Mouse (Mus musculus): ENCODE results near the gene Cdk5rap2.

The Cdk5rap2 gene

GRCm38 (mm10) chr4:70409994-70410721 is at the start of gene Cdk5rap2:
Cdk5rap2 (minus strand) TSS chr4:70410443.
- DNase-seq, result peak; percentile 93

DNA sequence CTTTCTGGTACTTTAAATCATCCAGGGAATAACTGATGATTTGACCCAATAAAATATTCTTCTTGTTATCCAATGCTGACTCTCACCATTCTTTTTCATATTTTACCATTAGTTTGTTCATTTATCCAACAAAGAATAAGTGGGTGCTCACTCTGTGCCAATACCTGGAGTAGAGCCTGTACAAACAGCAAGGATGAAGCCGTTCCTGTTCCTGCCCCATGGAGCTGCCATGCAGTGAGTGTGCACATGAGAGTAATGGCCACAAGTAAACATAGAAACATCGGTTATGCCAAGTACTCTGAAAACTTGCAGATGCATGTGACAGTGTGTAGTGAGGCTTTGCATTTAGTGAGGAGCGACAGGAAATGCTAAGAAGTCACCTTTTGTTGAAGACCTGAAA is 41.9 kb upstream of the Cdk5rap2 start:
- DNase-seq, result no peak

GRCm38 (mm10) chr4:70451750-70452149 is 41.5 kb upstream of the Cdk5rap2 start:
- DNase-seq, result peak; percentile 52 to 63

GRCm38 (mm10) chr4:70449668-70450067 is 39.4 kb upstream of the Cdk5rap2 start:
- DNase-seq, result peak; percentile 22 to 28

- DNase-seq, result no peak
Measured at GRCm38 (mm10) chr4:70446774-70447173, 36.5 kb upstream of the Cdk5rap2 start.

DNA sequence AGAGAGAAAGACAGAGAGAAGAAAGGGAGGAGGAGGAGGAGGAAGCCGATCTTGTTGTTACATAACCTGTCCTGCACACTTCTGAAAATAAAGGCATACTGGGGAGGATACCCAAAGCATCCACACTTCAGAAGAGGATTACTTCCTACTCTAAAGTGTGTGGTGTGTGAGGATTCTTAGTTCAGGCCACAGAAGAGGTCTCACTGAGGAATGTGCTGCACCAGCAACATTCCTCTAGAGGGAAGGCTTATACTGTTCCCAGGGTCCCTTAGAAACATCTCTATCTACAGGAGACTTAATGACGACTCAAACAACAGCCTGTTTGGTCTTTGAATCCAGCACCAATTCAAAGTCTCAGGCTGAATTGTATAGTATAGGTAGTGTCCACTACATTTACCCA is 10.0 kb upstream of the Cdk5rap2 start:
- no peak for DNase-seq

DNA sequence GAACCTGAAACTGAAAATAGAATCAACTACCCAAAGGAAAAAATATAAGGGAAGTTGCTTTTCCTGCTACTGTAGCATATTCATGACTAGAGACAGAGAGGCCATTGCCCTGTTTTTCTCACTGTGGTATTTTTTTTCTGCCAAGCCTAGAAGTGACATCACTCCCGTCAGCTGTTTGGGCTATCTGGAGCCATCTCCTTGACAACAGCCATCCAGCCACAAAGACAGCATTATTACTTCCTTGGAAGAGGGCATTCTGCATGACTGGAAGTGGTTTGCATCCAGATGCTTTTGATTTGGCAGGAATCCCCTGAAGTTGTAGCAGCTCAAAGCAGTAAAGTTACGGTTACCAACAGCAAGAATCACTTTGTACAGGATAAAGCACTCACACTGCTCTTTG is 1.9 kb upstream of the Cdk5rap2 start:
- DNase-seq, result no peak

DNA sequence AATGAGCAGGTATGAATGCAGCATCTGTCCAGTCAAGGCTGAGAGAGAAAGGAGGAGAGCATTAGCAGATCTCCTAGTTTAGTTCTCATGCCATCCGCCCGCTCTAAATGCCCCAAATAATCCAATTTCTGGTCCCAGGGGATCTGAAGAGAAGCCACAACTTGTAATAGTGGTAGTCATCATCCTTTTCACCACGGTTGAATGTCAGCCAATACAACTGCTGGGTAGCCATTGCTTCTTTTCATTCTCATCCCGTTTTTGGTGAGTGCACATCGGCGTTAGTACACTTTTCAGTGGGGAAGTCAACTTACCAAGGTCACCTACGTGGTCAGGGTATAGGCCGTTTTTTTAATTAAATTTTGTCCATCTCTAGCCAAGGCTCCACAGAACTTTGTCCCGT is 787 bp downstream of the Cdk5rap2 start:
- DNase-seq, result peak in 1 of 2 experiments; percentile 2

DNA sequence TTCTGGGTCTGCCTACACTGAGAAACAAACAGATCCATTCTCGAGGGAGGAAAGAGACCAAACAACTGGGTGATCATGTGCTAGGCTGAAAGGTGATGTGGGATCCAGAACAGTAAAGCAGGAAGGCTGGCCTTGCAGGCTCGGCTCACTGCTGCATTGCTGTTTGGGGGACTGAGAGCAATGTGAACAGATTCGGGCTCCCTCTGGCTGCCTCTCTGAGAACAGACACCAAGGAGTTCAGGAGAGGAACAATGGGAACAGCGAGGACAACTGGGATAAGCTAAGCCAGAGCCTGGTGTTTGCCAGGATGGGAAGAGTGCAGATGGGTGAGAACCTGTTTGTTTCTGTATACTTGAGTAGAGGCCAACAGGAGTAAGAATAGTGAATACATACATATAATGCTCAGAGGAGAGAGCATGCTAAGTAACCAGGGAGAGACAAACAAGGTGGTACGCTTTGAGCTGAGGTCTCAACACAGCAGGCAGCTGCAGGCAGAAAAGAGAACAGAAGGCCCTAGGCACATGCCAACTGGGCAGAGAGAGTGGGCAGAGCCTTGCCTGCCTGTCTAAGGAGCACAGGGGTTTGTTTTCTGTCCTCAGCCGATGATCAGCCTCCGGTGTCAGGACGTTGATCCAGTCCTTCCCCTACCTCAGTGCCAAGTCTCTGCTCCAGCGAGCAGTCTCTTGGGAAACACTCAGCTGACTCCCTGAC is 8.0 kb downstream of the Cdk5rap2 start:
- no peak for DNase-seq

DNA sequence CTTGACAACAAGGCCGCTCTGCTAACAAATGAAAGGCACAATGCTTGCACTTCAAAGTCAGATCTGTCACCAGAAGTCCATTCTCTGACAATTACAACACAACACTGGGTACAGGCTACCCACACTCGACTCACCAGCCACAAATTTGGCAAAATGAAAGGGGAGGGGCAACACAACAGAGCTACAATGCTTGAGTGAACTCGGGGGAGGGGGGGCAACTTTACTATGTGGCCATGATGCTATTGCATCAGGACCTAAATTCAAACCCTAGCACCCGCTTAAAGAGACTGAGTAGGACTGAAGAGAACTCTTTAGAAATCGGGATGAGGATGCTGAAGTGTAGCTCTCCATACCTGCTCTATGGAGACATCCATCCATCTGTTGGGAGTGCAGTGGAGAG is 10.8 kb downstream of the Cdk5rap2 start:
- no peak for DNase-seq

DNA sequence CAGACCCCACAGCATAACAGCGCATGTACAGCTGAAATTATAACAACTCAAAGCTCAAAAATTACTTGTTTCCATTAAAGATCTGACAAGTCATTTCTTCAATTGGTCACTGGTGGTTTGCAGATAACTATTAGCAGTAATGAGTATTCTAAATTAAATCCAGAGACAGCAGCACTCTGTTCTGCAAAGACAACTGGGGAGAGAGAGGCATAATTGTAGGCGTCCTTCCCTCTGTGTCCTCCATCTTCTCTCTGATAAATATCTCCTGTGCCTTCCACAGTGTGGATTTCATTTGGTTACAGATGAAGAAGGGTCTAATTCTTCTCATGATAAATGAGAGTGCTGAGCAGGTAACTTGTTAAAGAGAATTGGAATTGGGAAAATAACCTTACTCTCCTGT is 11.2 kb downstream of the Cdk5rap2 start:
- DNase-seq, result no peak

DNA sequence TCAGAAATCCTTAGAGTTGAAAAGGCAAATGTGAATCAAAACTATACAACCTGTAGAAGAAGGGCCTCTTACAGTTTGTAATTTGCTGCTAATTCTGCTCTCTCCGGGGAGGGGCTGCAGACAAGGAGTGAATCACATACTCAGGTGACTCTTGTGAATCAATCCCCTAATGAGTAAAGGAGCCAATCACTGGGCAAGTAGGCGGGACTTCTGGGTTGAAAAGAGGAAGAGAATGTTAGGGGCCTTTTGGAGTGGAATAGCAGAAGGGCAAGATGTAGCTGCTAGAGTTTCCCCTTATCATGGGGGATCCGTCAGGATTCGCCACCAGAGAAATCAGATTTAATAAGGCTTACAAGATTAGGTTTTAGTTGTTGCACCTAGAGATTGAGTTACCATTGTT is 12.2 kb downstream of the Cdk5rap2 start:
- peak; percentile 48 to 63 for DNase-seq

DNA sequence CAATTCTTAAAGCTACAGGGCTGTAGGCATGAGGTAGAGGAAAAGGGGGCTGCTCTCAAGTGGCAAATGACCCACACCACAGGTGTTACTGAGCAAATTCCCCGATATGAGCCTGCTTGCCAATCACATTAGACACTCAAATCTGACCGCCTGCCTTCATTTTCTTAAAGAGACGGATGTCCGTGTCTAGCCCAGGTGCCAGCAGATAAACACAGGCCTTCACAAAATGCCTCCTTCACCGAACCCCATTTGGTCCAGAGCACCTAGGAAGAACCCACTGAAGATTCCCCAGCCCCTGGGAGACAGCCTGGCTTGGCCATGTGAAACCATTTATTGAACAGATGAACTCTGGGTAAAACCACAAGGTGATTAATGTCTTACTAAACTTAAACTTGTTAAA is 13.5 kb downstream of the Cdk5rap2 start:
- no peak for DNase-seq

- DNase-seq, result no peak
Measured at GRCm38 (mm10) chr4:70394736-70395135, 15.5 kb downstream of the Cdk5rap2 start.

DNA sequence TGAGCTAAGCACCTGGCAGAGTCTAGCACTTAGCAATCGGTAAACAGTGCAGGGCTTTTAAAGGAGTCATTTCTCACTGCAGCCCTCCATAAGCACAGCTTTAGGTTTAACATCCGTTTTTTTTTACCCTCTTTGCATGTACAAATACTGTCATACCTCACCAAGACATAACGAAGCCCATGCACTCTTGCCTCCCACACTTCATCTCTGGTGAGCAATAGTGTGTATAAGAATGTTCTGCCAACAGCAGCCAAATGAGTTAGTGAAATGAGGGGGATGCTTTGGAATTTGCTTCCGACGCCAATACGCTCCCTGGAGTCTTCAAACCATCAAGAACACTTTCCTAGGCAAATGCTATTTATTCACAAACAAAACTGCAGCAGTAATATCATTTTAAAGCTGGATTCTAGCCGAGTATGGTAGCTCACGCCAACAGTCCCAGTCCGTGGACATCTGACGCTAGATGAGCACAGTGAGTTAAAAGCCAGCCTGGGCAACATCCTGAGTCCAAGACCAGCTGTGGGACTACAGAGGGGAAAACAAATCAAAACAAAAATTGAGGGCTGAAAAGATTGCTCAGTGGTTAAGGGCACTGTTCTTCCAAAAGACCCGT is 18.4 kb downstream of the Cdk5rap2 start:
- DNase-seq, result no peak

GRCm38 (mm10) chr4:70391073-70391472 is 19.2 kb downstream of the Cdk5rap2 start:
- no peak for DNase-seq

DNA sequence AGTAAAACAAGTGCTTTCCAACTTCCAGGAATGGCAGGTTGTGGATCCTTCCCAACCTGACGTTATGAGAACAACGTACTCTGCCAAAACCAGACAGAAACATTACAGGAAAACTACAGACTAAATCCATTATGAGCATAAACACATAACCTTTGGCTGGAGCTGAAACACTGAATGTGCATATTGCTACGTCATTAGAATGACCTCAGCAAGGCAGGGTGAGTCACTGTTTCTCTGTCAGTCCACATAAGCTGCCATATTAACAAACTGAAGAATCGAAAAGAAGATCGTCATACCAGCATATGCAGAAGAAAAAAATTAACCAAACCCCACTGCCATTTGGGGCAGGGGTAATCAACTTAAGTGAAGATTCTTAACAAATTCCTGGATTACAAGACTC is 24.0 kb downstream of the Cdk5rap2 start:
- no peak for DNase-seq

DNA sequence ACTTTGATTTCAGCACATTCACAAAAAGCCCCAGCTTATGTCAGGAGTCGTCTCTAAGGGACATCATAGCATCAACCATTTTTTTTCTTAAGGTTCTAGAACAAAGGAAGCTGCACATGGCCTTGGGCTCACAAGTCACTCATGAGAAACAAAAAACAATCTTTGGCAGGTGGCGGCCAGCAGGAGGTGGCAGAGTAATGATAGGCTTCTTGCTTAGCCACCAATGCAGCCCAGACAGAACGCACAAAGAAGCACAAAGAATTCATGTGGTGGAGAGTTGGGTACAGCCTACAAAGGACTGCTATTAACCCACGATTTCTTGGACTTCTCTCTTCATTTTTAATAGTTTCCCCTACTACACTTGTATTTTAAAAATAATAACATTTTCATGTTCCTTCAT is 32.9 kb downstream of the Cdk5rap2 start:
- no peak for DNase-seq

DNA sequence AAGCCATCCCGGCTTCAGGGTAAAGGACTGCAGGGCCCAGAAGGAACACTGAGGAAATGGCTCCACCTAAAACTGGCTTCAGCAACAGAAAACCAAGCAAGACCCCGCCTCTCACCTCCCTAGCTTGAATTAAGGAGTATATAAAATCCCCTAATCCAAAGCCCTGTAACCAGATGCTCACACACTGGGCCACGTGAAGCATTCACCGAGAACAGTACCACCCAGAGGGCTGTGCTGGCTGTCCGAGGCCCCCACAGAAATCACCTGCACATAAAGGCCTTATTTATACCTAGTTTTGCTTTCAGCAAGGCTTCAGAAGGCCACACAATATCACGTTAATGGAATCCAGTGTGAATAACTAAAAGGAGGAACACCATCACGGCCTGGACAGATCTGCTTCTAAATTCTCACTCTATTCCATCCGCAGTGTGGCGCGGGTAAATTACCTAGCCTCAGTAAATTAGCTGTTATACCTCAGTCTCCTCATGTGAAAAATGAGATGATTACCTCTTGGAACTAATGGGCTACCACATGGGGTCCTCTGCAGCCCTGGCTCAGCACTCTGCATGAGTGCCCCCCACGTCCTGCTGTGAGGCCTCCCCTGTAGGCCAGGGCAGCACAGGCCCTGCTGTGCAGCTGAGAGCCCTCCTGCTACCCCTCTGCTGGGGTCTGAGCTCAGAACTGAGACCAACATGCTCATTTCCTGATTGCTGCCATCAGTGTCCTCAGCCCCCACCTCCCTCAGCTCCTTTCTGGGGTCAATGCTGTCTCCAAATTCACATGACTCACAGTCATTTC is 45.0 kb downstream of the Cdk5rap2 start:
- DNase-seq, result no peak

DNA sequence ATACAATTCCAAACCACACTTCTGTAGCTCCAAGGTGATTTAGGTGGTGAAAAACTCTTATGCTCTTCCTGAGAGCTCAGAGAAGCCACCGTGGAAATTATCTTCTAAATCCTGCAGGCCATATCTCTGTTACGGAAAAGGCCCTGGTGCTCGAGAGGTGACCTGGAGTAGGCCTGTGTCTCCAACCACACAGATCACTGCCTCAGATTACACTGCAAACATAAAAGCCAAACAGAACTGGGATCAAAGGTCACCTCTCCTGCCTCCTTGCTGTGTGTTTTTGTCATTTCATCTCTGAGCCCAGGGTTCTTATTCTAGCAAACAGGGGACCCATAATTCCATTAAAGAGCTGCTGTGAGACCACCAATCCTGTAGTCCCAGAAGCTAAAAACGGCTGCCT is 48.9 kb downstream of the Cdk5rap2 start:
- no peak for DNase-seq

DNA sequence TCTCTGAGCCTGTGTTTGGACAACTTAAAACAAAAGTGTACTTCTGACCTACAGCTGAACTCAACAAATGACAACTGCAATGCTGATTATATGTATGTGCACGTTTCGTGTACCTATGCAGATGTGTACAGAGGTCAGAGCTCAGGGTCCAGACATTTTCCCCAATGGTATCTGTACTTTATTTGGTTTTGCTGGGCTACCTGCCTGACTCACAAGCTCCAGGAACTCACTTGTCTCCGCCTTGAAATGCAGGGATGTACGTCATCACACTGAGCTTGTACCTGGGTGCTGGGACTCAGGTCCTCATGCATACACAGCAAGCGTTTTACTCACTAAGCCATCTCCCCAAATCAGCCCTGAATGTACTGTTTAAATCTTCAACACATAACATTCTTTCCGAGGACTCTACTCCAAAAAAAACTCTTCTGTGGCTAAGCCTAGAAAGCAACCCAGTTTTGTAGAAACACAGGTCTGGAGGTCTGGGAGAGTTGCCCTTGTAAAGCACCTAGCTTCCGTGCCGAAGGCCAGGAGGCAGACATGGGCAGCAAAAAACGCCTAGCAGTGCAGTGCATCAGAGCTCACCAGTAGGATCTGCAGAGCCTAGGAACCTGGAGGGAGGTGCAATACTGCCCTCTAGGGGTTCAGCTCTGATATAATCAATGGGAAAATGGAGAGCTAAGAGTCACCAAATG is 54.4 kb downstream of the Cdk5rap2 start:
- DNase-seq, result peak; percentile 51 to 58

GRCm38 (mm10) chr4:70354448-70354847 is 55.8 kb downstream of the Cdk5rap2 start:
- no peak for DNase-seq

GRCm38 (mm10) chr4:70353656-70354055 is 56.6 kb downstream of the Cdk5rap2 start:
- no peak for DNase-seq

Data from B cell, adult 2 months (primary cell).